Mouse (Mus musculus) kidney, postnatal 36 days (tissue): Measurements from ENCODE around the gene Lcat.
"Not testable (repeated sequence)": the region's sequence is repeated elsewhere in the genome, so short reads cannot be mapped to it uniquely, and the experiment has no call there.

Experiments used
- DNase-seq, 2 experiments: peaks; one replicate each; pipeline ENCODE4 v3.0.0; 2021 to 2022; ENCODE audit warnings: mixed read lengths in 2 of 2

The Lcat gene

GRCm38 (mm10) chr8:105943321-105943739, at the start of gene Lcat:
Gene Lcat (minus strand): TSS chr8:105943382.
- DNase-seq = no peak

- DNase-seq = peak in 1 of 2 experiments; percentile 29
Measured at GRCm38 (mm10) chr8:105992499-105992898, 49.3 kb upstream of the Lcat start.

GRCm38 (mm10) chr8:105991546-105991945, 48.4 kb upstream of the Lcat start:
- no peak for DNase-seq

GRCm38 (mm10) chr8:105990856-105991387, 47.7 kb upstream of the Lcat start, which contains the start of gene Dus2:
Gene Dus2 (plus strand): TSS chr8:105991337.
- DNase-seq = peak; percentile 78 to 93

- DNase-seq = no peak
Measured at GRCm38 (mm10) chr8:105988546-105988945, 45.4 kb upstream of the Lcat start.

- not testable (repeated sequence) for DNase-seq
Measured at GRCm38 (mm10) chr8:105983406-105983805, 40.2 kb upstream of the Lcat start.

GRCm38 (mm10) chr8:105981146-105981545, 38.0 kb upstream of the Lcat start:
- DNase-seq = no peak

- no peak for DNase-seq
Measured at GRCm38 (mm10) chr8:105979325-105979724, 36.1 kb upstream of the Lcat start, which contains the start of gene Dpep3. Gene Dpep3 (minus strand): TSS chr8:105979429.

GRCm38 (mm10) chr8:105975363-105975762, 32.2 kb upstream of the Lcat start:
- DNase-seq = no peak

- no peak for DNase-seq
Measured at GRCm38 (mm10) chr8:105971019-105971720, 28.0 kb upstream of the Lcat start.

GRCm38 (mm10) chr8:105969367-105969766, 26.2 kb upstream of the Lcat start:
- no peak for DNase-seq

- no peak for DNase-seq
Measured at GRCm38 (mm10) chr8:105966692-105967311, 23.6 kb upstream of the Lcat start.

GRCm38 (mm10) chr8:105965905-105966341, 22.7 kb upstream of the Lcat start, which contains the start of gene Slc12a4:
Gene Slc12a4 (minus strand): TSS chr8:105966097.
- peak; percentile 73 to 90 for DNase-seq

GRCm38 (mm10) chr8:105965266-105965904, 22.2 kb upstream of the Lcat start:
- peak; percentile 36 to 69 for DNase-seq

- DNase-seq = no peak
Measured at GRCm38 (mm10) chr8:105964506-105965265, 21.5 kb upstream of the Lcat start.

GRCm38 (mm10) chr8:105961536-105961935, 18.4 kb upstream of the Lcat start:
- DNase-seq = no peak

- DNase-seq = no peak
Measured at GRCm38 (mm10) chr8:105961101-105961500, 17.9 kb upstream of the Lcat start.

- peak; percentile 88 to 90 for DNase-seq
Measured at GRCm38 (mm10) chr8:105959350-105959749, 16.2 kb upstream of the Lcat start.

- peak; percentile 69 to 82 for DNase-seq
Measured at GRCm38 (mm10) chr8:105957813-105958212, 14.6 kb upstream of the Lcat start.

GRCm38 (mm10) chr8:105956556-105956955, 13.4 kb upstream of the Lcat start:
- DNase-seq = no peak

GRCm38 (mm10) chr8:105951057-105951659, 8.0 kb upstream of the Lcat start:
- peak; percentile 37 to 52 for DNase-seq

GRCm38 (mm10) chr8:105949350-105949749, 6.2 kb upstream of the Lcat start:
- peak in 1 of 2 experiments; percentile 65 for DNase-seq
